Mouse (Mus musculus) heart, embryonic 10.5 days (tissue): ENCODE results near the gene Cerk. TPM values are rescaled to one million over a fixed set of nuclear protein-coding genes. Genes with fewer than 3 reads are reported as not detected.
"Not testable (repeated sequence)": the region's sequence is repeated elsewhere in the genome, so short reads cannot be mapped to it uniquely, and the experiment has no call there.

Source experiments
- DNase-seq: peaks from one replicate; pipeline ENCODE4 v3.0.0-alpha.2; 2017; ENCODE audit warnings: low spot score
- H3K27ac ChIP-seq: fragments of 300-500 bp; sonication (generic); 2 replicates; pipeline ENCODE4 v1.5.1; 2016; ENCODE audit warnings: mild to moderate bottlenecking
- H3K27me3 ChIP-seq: fragments of 300-500 bp; sonication (generic); 2 replicates; pipeline ENCODE4 v1.6.1; 2016; ENCODE audit warnings: mild to moderate bottlenecking; ENCODE audit not compliant: poor library complexity, insufficient read depth, severe bottlenecking
- H3K36me3 ChIP-seq: fragments of 300-500 bp; sonication (generic); 2 replicates; pipeline ENCODE4 v1.6.1; 2016; ENCODE audit warnings: mild to moderate bottlenecking, moderate library complexity
- H3K4me1 ChIP-seq: fragments of 300-500 bp; sonication (generic); 2 replicates; pipeline ENCODE4 v1.6.1; 2016; ENCODE audit warnings: mild to moderate bottlenecking
- H3K4me3 ChIP-seq: fragments of 300-500 bp; sonication (generic); 2 replicates; pipeline ENCODE4 v1.5.1; 2016; ENCODE audit warnings: mild to moderate bottlenecking, moderate library complexity
- H3K9me3 ChIP-seq: fragments of 300-500 bp; sonication (generic); 2 replicates; pipeline ENCODE4 v1.6.1; 2016; ENCODE audit warnings: mild to moderate bottlenecking, moderate library complexity
- WGBS: fragments of 180-500 bp; shearing (Covaris S2); methylation state at CpG from one replicate; pipeline ENCODE4 v1.1.7; 2016; 5-methylcytosine and 5-hydroxymethylcytosine counted together
- polyA plus RNA-seq: library from polyadenylated mRNA; unstranded; fragments of >200 nt; fragmentation: Nextera tagmentation; extraction: Ambion mirVana; gene quantifications from 2 replicates; pipeline ENCODE4 v1.2.1, GENCODE M21; 2016

Gene Cerk
- polyA plus RNA-seq, 1 experiment from 2014 or later, result 8.3 TPM

DNA sequence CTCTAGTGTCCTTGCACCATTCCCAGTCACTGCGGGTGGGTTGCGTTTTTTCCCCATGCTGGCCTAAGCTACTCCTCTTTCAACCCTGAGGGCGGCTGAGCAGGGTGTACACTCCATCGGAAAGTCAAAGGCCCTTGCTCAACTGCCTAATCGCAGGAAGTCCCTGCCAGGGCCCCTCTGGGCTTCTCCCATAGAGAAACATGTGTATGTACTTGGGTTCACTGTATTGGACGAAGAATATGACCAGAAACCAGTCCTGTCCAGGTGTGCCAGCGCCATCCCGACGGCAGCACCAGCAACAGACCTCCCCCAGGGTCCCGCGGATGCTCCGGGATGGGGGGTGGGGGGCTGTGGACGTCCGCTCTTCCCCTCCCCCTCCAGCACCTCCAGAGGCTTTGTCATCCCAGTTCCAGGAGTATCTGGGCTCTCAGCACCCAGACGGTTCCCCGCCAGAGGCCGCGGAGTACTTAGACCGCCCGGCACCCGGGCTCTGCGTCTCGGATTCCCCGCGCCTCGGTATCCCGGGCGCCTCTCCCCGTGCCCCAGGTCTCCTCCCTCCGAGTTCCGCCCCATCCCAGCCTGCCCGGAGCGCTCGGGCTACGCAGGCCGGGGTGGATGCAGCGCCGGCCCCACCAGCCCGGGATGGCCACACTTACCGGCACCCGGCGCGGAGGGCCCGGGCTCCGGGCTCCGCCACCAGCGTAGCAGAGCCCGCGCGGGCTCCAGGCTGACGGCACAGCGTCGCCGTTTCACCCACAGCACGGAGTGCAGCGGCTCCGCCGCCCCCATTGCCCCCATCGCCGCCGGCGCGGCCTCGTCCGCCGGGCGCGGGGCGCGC is 871 bp downstream of the Cerk start:
- Histone ChIP-seq H3K4me3 (peak overlapping the region; percentile 83), H3K27me3 (peaks cover 19% of the 10 kb centered on the region), H3K4me1 (peaks cover 60% of the 10 kb centered on the region), H3K27ac (peak overlapping the region; percentile 94), H3K36me3 (no peaks in the 10 kb centered on the region), H3K9me3 (no peaks in the 10 kb centered on the region)
- under 1% methylated on average over 70 of the region's 70 CpGs for WGBS
- no peak for DNase-seq

GRCm38 (mm10) chr15:86184071-86184470 is 1.9 kb downstream of the Cerk start:
- no peaks in the 10 kb centered on the region for H3K9me3 ChIP-seq
- no peak for DNase-seq
- peaks cover 19% of the 10 kb centered on the region for H3K27me3 ChIP-seq
- 57% methylated on average over 5 of the region's 5 CpGs for WGBS
- H3K4me1 ChIP-seq, result peaks cover 55% of the 10 kb centered on the region
- H3K4me3 ChIP-seq, result peak overlapping the region; percentile 83
- H3K27ac ChIP-seq, result no peak overlapping the region
- no peaks in the 10 kb centered on the region for H3K36me3 ChIP-seq

GRCm38 (mm10) chr15:86183484-86183883 is 2.5 kb downstream of the Cerk start:
- Histone ChIP-seq H3K27ac (no peak overlapping the region), H3K36me3 (no peaks in the 10 kb centered on the region), H3K4me3 (no peak overlapping the region), H3K27me3 (peaks cover 16% of the 10 kb centered on the region), H3K9me3 (no peaks in the 10 kb centered on the region), H3K4me1 (peaks cover 49% of the 10 kb centered on the region)
- no peak for DNase-seq
- WGBS, result 81% methylated on average over 8 of the region's 8 CpGs

- Histone ChIP-seq H3K4me1 (peaks cover 48% of the 10 kb centered on the region), H3K9me3 (no peaks in the 10 kb centered on the region), H3K4me3 (no peak overlapping the region), H3K27me3 (peaks cover 11% of the 10 kb centered on the region), H3K27ac (peak overlapping the region; percentile 38), H3K36me3 (no peaks in the 10 kb centered on the region)
- no peak for DNase-seq
- 56% methylated on average over 13 of the region's 13 CpGs for WGBS
These were observed 3.3 kb downstream of the Cerk start for GRCm38 (mm10) chr15:86182646-86183045.

- H3K27ac ChIP-seq, result peak overlapping the region; percentile 38
- peaks cover 52% of the 10 kb centered on the region for H3K4me1 ChIP-seq
- peaks cover 11% of the 10 kb centered on the region for H3K27me3 ChIP-seq
- H3K4me3 ChIP-seq, result no peak overlapping the region
- no peaks in the 10 kb centered on the region for H3K9me3 ChIP-seq
- H3K36me3 ChIP-seq, result no peaks in the 10 kb centered on the region
- WGBS, result 25% methylated on average over 11 of the region's 11 CpGs
- no peak for DNase-seq
These were observed 4.0 kb downstream of the Cerk start for GRCm38 (mm10) chr15:86181941-86182439.

DNA sequence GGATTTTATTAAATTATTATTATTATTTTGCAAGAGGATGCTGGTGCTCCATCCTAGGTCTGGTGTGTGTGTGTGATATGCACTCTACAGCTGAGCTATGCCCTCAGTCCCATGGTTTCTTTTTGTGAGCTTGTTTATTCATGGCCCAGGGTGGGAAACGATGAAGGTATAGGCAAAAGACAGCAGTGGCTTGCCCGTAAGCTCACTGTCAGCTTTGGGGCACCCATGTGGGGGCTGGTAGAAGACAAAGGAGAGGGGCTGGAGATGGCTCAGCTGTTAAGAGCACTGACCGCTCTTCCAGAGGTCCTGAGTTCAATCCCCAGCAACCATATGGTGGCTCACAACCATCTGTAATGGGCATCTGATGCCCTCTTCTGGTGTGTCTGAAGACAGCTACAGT is 4.6 kb downstream of the Cerk start:
- not testable (repeated sequence) for H3K4me3 ChIP-seq, DNase-seq, H3K27ac ChIP-seq, H3K27me3 ChIP-seq, H3K9me3 ChIP-seq, H3K36me3 ChIP-seq
- 93% methylated on average over 3 of the region's 3 CpGs for WGBS
- H3K4me1 ChIP-seq, result peaks cover 54% of the 10 kb centered on the region

DNA sequence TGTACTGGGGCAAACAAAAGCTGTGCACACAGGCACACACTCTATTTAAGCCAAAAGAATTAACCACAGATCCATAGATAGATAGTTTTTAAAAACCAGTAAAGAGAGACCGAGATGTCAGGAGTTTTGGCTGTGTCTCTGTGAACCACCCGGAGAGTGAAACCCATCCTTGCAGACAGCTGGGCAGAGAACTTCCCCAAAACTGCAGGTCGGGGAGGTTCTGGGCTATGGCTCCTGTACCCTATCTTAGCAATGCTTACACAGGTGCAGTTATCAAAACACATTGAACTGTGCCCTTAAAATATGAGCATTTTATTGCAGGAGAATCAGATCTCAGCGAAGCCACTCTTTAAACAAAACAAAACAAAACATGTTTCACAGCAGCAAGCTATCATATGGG is 5.5 kb downstream of the Cerk start:
- H3K36me3 ChIP-seq, result no peaks in the 10 kb centered on the region
- H3K4me1 ChIP-seq, result peaks cover 55% of the 10 kb centered on the region
- peaks cover 5% of the 10 kb centered on the region for H3K27me3 ChIP-seq
- no peak for DNase-seq
- H3K4me3 ChIP-seq, result no peak overlapping the region
- H3K9me3 ChIP-seq, result no peaks in the 10 kb centered on the region
- no peak overlapping the region for H3K27ac ChIP-seq
- 83% methylated on average over 4 of the region's 4 CpGs for WGBS

- Histone ChIP-seq H3K9me3 (no peaks in the 10 kb centered on the region), H3K4me1 (peaks cover 60% of the 10 kb centered on the region), H3K36me3 (no peaks in the 10 kb centered on the region), H3K27me3 (no peaks in the 10 kb centered on the region; the same call in 1 of the 2 replicates), H3K4me3 (no peak overlapping the region), H3K27ac (no peak overlapping the region)
- 91% methylated on average over 6 of the region's 6 CpGs for WGBS
- no peak for DNase-seq
These were observed 7.3 kb downstream of the Cerk start for GRCm38 (mm10) chr15:86178594-86178993.

- 77% methylated on average over 2 of the region's 2 CpGs for WGBS
- H3K4me3 ChIP-seq, H3K27me3 ChIP-seq, DNase-seq, H3K27ac ChIP-seq, H3K9me3 ChIP-seq, H3K36me3 ChIP-seq: not testable (repeated sequence)
- peaks cover 66% of the 10 kb centered on the region for H3K4me1 ChIP-seq
These were observed 8.2 kb downstream of the Cerk start for GRCm38 (mm10) chr15:86177703-86178251.

DNA sequence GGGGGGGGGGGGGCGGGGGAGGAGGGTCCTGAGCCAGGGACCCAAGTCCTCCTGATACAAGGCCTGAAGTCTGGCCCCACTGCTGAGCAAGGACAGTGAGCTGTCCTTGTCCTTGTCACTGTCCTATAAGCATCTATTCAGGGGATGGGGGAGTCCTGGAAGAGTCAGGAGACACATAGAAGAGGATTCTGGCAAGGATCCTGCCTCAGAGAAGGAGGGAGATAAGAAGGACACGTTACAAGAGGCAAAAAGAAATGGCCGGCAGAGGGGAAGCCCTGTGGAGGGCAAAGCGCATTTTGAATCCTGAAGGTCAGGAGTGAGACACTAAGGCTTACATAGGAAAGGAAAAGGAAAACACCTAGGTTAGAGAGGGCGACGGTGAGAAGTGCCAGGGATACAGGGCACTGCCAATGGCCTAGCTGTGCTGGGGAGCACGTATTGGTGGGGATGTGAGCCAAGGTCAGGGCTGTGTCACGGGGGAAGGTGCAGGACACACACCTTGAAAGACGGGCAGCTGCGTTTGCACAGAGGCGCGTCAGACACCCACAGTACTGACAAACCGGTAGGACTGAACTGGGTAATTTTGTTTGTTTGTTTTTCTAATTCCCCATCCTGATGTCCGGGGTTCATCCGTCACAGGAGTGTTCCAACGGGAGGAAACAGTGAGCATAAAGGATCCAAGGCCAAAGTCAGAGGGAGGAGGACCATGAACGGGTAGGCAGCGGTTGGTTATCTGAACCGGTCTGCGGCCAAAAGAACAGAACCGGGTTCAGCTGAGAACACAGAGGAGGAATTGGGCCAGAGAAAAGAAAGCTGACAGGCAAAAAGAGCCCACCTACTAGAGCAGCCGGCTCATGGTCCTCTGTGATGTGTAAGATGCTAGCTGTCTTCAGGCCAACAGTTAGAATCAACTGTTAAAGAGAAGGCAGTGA is 8.9 kb downstream of the Cerk start:
- Histone ChIP-seq H3K4me1 (peaks cover 66% of the 10 kb centered on the region), H3K36me3 (no peaks in the 10 kb centered on the region), H3K27me3 (no peaks in the 10 kb centered on the region; the same call in 1 of the 2 replicates), H3K27ac (peak overlapping the region; percentile 39; the same call in 1 of the 2 replicates), H3K9me3 (no peaks in the 10 kb centered on the region), H3K4me3 (no peak overlapping the region)
- DNase-seq, result no peak
- 71% methylated on average over 22 of the region's 22 CpGs for WGBS

DNA sequence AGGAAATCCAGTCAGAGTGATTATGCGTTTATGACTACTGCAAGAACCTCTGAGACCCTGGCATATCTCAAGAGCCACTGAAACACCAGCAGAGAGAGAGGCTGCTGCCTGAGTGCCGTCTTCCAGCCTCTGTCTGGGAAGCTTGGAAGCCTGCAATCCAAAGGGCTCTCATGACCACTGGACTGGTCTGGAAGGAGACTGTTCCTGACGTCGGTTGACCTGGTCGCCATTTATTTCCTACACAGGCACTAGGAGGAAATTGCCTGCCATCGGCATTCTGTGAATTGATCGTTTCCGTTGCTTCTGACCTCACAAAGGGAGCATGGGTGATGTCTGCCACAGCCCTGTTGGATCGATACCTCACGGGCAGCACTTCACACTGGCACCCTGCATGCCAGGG is 9.8 kb downstream of the Cerk start:
- WGBS, result 72% methylated on average over 10 of the region's 10 CpGs
- Histone ChIP-seq H3K4me3 (no peak overlapping the region), H3K9me3 (no peaks in the 10 kb centered on the region), H3K27ac (peak overlapping the region; percentile 39; the same call in 1 of the 2 replicates), H3K36me3 (no peaks in the 10 kb centered on the region), H3K4me1 (peaks cover 66% of the 10 kb centered on the region), H3K27me3 (no peaks in the 10 kb centered on the region; the same call in 1 of the 2 replicates)
- DNase-seq, result no peak

GRCm38 (mm10) chr15:86175253-86176050 is 10.5 kb downstream of the Cerk start:
- DNase-seq, result no peak

More at GRCm38 (mm10) chr15:86175253-86176050, 10.5 kb downstream of the Cerk start:
- Histone ChIP-seq H3K4me3 (no peak overlapping the region), H3K36me3 (no peaks in the 10 kb centered on the region), H3K27me3 (no peaks in the 10 kb centered on the region; the same call in 1 of the 2 replicates), H3K27ac (no peak overlapping the region), H3K9me3 (no peaks in the 10 kb centered on the region), H3K4me1 (peaks cover 70% of the 10 kb centered on the region)
- WGBS, result 73% methylated on average over 3 of the region's 3 CpGs
